Mouse (Mus musculus) myocyte (in vitro differentiated cells): Measurements from ENCODE around the gene Tpt1.

Experiments used
- MYOG ChIP-seq, 3 experiments: IDR thresholded peaks; one replicate each; pipeline ENCODE4 v1.6.1; 2011; ENCODE audit warnings: control low read depth in 2 of 3, low read depth in 2 of 3, mild to moderate bottlenecking in 2 of 3; ENCODE audit not compliant: insufficient read length in 2 of 3, control insufficient read depth in 1 of 3, insufficient read depth in 1 of 3
- POLR2A ChIP-seq: IDR thresholded peaks from one replicate; pipeline ENCODE4 v1.6.1; 2011; ENCODE audit warnings: low read depth, mild to moderate bottlenecking, control low read depth, moderate library complexity; ENCODE audit not compliant: insufficient read length
- POLR2AphosphoS2 ChIP-seq: IDR thresholded peaks from one replicate; pipeline ENCODE4 v1.6.1; 2011; ENCODE audit warnings: low read depth, control low read depth; ENCODE audit not compliant: insufficient read length
- USF1 ChIP-seq: IDR thresholded peaks from one replicate; pipeline ENCODE4 v1.6.1; 2011; ENCODE audit warnings: low read depth, mild to moderate bottlenecking, control low read depth, moderate library complexity

GRCm38 (mm10) chr14:75876320-75877043 lies 31.6 kb downstream of the Tpt1 start:
- TF ChIP-seq USF1 (no peak), POLR2AphosphoS2 (no peak), MYOG (IDR thresholded peaks at IDR 0.05; ENCODE audit: control insufficient read depth in 1 of 3, insufficient read depth in 1 of 3, insufficient read length in 2 of 3, low read depth in 2 of 3) (no peak), POLR2A (no peak)
